Mouse (Mus musculus): ENCODE measurements around the gene Tsnaxip1.

Tsnaxip1 gene

DNA sequence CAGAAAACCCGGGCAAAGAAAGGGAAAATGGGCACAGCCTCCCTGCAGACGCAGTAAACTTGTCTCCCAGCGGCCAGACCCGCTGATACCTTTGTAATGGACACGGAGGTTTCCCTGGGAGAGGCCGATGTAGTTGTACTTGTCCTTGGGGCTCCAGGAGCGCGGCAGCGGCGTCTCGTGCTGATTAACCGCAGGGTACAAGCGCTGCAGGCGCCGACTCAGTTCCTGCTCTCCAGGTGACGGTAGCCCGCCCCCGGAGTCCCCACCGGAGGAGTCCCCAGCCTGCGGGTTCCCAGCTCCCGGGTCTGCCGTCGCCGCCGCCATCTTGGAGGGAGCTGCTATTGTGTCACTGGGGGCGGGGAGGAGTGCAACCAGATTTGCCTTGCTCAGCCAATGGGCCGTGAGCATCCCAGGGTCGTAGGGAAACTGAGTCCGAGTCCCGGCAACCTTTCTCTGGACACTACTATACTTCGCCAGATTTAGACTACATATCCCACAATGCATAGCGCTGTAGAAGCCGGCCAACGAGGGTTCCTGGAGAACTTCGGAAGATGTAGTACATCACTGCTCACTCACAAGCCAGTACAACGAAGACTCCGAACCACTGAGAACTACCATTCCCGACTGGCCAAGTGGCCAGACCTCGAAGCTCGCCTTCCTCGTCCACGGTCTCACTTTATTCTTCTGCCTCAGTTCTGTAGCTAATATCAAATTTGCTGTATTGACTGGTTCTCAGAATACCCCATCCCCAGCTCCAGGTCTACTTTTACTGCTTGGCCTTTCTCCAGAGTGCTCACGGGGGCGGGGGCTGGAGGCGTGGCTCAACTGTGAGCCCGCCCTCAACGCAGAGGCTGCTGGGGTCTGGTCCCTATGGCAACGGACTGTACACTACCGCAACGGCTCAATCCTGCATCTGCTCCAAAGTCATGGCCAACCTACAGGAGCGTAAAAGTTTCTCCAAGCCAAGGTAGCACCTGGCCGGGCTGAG lies at the start of gene Tsnaxip1, which contains the start of gene Ranbp10:
TSS of gene Tsnaxip1 (plus strand) at position 871 of the 988 bp plus-strand sequence.
TSS of gene Ranbp10 (minus strand) at position 490 of the 988 bp plus-strand sequence.
- DNase-seq (ENCODE audit: low read depth) = peak; percentile 100

- no peak for DNase-seq (ENCODE audit: low read depth)
Measured at GRCm38 (mm10) chr8:105777833-105778232, 49.7 kb upstream of the Tsnaxip1 start.

- DNase-seq (ENCODE audit: low read depth) = peak; percentile 84
Measured at GRCm38 (mm10) chr8:105780298-105780697, 47.2 kb upstream of the Tsnaxip1 start.

- DNase-seq (ENCODE audit: low read depth) = peak; percentile 75
Measured at GRCm38 (mm10) chr8:105788241-105788640, 39.3 kb upstream of the Tsnaxip1 start.

- no peak for DNase-seq (ENCODE audit: low read depth)
Measured at GRCm38 (mm10) chr8:105788927-105789326, 38.6 kb upstream of the Tsnaxip1 start.

DNA sequence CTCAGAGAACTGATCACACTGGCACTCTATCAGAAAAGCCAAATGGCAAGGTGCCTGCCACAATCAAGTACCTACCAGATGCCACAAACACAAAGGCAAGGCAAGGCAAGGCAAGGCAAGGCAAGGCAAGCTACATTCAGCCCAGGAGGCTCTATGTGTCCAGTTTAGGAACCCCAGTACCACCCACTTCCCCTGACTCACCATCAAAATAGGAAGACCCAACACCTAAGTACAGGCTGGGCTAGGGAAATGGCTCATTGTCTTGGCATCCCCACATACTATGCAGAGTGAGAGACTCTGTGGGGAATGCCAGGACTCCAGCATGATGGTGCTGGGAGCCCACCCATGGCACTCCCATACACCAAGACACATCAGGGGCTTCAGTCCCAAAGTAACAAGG lies 37.9 kb upstream of the Tsnaxip1 start:
- DNase-seq (ENCODE audit: low read depth) = peak; percentile 56

DNA sequence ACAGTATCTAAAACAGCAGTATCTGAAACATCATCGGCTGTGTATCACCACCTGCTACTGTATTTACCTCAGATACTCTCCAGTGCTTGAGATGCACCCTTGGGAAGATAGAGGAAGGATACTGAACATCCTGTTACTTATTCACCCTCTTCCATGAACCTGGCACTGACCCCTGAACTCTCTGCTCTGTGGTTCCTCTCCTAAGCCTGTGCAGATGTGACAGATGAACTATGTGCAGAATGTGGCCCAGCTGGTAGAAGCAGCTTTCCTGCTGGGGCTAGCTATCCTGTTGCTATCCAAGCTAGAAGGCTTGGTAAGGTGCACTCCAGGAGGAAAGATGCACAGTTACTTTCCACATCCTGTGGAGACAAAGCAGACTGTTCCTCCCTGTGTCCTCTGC lies 34.2 kb upstream of the Tsnaxip1 start:
- DNase-seq (ENCODE audit: low read depth) = no peak

DNA sequence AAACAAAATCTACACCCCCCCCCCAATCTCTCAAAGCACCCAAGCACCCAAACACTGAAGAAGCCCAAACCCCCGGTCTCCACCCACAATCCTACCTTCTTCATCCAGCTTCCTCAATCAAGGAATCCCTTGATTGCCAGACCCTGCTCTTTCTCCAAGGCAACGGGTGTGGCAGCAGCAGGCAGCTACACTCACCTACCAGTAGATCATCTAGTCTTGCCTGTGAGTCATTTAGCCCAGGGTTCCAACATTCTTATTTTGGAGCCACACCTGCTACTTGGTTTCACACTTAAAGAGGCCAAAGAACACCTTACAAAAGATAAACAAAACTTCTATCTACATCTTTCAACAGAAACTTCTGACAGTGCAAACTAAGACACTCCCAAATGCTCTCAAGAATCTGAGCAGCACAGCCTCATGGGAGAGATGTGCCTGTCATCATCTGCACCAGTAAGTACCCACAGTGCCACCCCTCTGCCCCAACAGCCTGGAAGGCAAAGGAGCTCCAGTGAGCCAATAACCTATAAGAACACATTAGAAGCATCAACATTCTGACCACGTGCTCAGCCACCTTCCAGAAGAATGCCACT lies 33.4 kb upstream of the Tsnaxip1 start:
- DNase-seq (ENCODE audit: low read depth) = no peak

GRCm38 (mm10) chr8:105795785-105796184 lies 31.7 kb upstream of the Tsnaxip1 start:
- DNase-seq (ENCODE audit: low read depth) = no peak

DNA sequence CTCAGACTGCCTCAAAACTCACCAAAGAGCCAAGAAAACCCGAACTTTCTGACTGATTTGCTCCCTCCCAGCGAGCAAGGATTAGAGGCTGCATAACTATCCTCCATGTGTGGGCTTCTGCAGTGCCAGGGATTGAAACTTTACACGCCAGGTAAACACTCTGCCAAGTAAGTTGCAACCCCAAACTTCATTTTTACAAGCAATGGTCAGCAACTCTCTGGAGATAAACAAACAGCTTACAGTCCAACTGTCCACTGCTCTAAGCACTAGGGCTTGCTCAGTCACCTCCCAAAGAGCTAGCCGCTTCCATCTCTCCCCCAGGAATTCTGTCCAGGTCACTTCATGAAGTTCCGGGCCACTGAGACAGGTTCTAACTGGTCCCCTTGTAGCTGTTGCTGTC lies 29.1 kb upstream of the Tsnaxip1 start:
- DNase-seq (ENCODE audit: low read depth) = no peak

DNA sequence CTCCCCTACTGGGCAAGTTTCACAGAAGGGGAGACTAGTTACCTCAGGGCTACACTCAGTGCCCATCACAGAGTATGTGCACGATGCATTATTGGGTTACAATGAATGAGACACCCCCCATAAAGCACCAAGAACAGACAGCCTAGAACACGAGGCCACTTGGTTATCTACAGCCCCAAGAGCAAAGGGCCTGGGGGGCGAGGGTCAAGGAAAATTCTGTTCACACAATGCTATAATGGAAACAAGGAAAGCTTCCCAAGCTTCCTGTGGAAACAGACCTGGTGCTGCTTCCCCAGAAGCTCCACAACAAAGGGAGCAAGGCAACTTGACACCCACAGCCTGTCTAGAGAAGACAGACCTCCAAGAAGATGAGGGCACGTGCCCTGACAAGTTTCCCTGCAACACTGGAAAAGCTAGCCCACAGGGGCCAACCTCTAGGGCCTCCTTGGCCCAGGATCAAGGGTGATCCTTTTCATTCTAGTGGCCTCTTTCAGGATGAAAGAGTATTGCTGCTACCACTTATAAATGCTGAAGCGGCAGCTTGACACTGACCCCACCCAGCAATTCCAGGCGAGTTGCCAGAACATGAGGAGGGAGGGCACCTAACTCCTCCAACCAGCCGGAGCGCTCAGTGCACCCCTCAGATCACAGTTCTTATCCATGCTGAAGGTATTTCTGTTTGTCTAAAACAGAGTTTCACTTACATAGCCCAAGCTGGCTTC lies 28.3 kb upstream of the Tsnaxip1 start:
- DNase-seq (ENCODE audit: low read depth) = no peak

- peak; percentile 57 for DNase-seq (ENCODE audit: low read depth)
Measured at GRCm38 (mm10) chr8:105801153-105801904, 26.2 kb upstream of the Tsnaxip1 start.

GRCm38 (mm10) chr8:105804797-105805196 lies 22.7 kb upstream of the Tsnaxip1 start:
- DNase-seq (ENCODE audit: low read depth) = no peak

DNA sequence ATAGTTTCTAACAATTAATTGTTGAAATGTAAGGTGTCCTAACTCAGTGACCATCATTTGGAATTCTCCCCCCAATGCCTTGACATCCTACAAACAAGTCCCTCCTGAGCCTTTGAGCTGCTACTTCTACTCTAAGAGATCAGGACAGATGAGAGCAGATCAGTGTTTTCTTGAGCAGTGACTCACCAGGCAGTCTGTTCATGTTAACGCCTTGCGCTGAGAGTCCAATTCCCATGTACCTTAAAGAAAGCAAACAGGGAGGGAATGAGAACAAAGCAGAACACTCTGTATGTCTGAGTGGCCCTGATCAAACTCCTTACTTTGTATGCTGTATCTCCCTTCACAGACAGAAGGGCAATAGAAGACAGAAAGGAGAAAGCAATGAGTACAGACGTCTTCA lies 22.2 kb upstream of the Tsnaxip1 start:
- no peak for DNase-seq (ENCODE audit: low read depth)

DNA sequence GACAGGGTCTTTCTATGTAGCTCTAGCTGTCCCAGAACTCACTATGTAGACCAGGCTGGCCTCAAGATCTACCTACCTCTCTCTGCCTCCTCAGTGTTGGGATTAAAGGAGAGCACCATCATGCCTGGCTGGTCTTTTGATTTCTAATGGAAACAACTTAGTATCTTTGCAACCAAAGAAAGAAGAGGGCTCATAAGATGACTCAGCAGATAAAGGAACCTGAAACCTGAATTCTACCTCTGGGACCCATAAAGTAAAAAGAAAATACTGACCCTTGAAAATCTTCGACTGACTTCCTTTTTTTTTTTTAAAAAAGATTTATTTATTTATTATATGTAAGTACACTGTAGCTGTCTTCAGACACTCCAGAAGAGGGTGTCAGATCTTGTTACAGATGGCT lies 21.6 kb upstream of the Tsnaxip1 start:
- DNase-seq (ENCODE audit: low read depth) = no peak

DNA sequence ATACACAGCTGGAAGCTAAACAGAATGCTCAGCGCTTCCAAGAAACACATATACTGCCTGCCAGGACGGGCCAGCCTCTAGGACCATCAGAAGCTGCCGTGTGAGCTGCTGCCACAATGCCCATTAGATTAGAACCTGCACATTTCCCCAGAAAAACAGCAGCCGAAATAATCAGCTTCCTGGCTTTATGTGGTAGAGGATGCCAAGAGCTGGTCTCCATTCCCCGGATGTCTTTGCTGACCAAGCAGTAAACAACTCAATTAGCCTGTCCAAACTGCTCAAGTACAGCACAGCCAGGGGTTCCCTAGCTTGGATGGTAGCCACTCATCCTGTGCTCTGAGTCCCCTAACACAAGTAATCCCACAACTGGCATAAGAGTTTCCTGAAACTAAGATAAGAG lies 19.8 kb upstream of the Tsnaxip1 start:
- DNase-seq (ENCODE audit: low read depth) = no peak

GRCm38 (mm10) chr8:105808480-105808879 lies 19.1 kb upstream of the Tsnaxip1 start:
- DNase-seq (ENCODE audit: low read depth) = peak; percentile 32

DNA sequence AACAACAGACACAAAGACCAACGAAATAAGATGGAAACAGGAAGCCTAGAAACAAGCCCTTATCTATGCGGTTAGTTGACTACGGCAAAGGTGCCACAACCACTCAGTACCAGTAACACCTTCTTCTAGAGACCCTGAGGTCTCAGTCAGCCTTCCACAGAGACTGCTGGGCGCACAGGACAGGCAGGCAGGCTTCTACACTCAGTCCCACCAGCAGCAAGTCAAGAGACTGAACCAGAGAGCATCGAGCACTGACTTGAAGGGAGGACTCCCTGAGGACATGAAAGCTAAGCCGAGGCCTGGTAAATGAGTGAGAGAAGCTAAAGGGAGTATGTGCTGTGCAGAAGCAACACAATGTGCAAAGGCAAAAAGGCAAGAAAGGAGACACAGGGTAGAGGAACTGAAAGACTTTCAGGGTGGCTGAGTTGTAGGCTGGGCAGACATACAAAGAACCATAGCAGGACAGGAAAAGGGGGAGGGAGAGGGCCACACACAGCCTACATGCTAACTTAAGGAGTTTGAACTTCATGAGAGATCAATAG lies 17.2 kb upstream of the Tsnaxip1 start:
- DNase-seq (ENCODE audit: low read depth) = no peak

DNA sequence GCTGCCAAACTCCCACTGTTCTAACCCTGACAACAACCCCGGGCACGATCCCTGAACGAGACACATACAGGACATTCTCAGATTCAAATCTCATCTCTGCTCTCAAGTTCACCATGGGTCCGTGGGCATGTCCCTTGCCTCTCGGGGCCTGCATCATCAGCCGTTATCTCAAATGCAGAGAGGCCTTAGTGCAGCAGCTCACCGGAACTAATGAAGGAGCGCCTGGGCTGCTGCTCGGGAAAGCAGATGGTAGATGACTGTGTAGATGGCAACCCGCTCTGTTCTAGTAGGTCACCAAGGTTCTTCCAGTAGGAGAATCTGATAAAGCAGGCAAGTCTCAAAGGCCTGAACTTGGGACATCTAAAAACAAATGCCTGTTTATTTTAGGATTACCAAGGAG lies 16.5 kb upstream of the Tsnaxip1 start:
- no peak for DNase-seq (ENCODE audit: low read depth)

- no peak for DNase-seq (ENCODE audit: low read depth)
Measured at GRCm38 (mm10) chr8:105811543-105811942, 16.0 kb upstream of the Tsnaxip1 start.

DNA sequence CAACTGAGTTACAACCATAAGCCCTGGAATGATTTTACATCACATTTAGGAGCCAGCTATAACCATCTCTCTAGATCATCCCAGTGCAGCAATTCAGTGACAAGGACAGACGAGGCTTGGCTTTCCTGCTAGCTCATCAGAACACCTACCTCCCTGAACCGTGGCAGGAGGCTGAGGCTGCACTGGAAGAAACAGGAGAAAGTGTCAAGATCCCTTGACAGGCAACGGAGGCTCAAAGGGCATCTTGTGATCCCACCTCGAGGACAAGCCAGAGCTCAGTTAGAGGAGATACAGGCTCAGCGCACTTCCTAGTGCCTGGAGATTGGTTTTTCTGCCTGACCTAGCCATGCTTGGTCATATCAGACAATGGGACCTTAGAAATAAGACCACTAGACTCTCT lies 15.0 kb upstream of the Tsnaxip1 start:
- no peak for DNase-seq (ENCODE audit: low read depth)

DNA sequence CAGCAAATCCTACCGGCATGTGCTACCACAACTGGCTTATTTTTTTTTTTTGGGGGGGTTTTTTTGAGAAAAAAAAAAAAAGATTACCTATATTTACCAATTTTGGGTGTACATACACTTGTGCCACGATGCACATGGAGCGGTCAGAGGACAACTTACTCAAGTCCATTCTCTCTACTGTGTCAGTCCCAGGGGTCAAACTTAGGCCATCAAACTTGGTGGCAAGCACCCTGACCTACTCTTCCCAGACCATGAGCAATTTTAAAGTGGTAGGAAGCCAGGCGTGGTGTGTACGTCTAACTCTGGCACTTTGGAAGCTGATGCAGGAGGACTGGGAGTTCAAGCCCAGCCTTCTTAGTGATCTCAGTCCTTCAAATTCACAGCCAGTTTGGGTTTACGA lies 14.3 kb upstream of the Tsnaxip1 start:
- no peak for DNase-seq (ENCODE audit: low read depth)
